Mouse (Mus musculus) hindbrain, embryonic 10.5 days (tissue): Measurements from ENCODE around the gene Gjb3. TPM values are rescaled to one million over a fixed set of nuclear protein-coding genes. Genes with fewer than 3 reads are reported as not detected.

Experiments used
- DNase-seq: peaks from one replicate; pipeline ENCODE4 v3.0.0-alpha.2; 2017; ENCODE audit warnings: low spot score
- H3K27ac ChIP-seq: fragments of 300-500 bp; sonication (generic); 2 replicates; pipeline ENCODE4 v1.5.1; 2016; ENCODE audit warnings: mild to moderate bottlenecking, moderate library complexity
- H3K27me3 ChIP-seq: fragments of 300-500 bp; sonication (generic); 2 replicates; pipeline ENCODE4 v1.6.1; 2016; ENCODE audit warnings: mild to moderate bottlenecking; ENCODE audit not compliant: poor library complexity, insufficient read depth, severe bottlenecking
- H3K36me3 ChIP-seq: fragments of 300-500 bp; sonication (generic); 2 replicates; pipeline ENCODE4 v1.6.1; 2016; ENCODE audit warnings: mild to moderate bottlenecking, moderate library complexity
- H3K4me1 ChIP-seq: fragments of 300-500 bp; sonication (generic); replicated peaks from 2 replicates; pipeline ENCODE4 v1.6.1; 2016; ENCODE audit warnings: mild to moderate bottlenecking
- H3K4me3 ChIP-seq: fragments of 300-500 bp; sonication (generic); 2 replicates; pipeline ENCODE4 v1.5.1; 2016; ENCODE audit warnings: mild to moderate bottlenecking, moderate library complexity
- H3K9me3 ChIP-seq: fragments of 300-500 bp; sonication (generic); 2 replicates; pipeline ENCODE4 v1.6.1; 2016; ENCODE audit warnings: mild to moderate bottlenecking, moderate library complexity
- WGBS: fragments of 180-500 bp; shearing (Covaris S2); methylation state at CpG from one replicate; pipeline ENCODE4 v1.1.7; 2016; 5-methylcytosine and 5-hydroxymethylcytosine counted together
- polyA plus RNA-seq: library from polyadenylated mRNA; unstranded; fragments of >200 nt; fragmentation: Nextera tagmentation; extraction: Ambion mirVana; gene quantifications from 2 replicates; pipeline ENCODE4 v1.2.1, GENCODE M21; 2016

The Gjb3 gene
- polyA plus RNA-seq, 1 experiment from 2014 or later: 2.2 TPM

DNA sequence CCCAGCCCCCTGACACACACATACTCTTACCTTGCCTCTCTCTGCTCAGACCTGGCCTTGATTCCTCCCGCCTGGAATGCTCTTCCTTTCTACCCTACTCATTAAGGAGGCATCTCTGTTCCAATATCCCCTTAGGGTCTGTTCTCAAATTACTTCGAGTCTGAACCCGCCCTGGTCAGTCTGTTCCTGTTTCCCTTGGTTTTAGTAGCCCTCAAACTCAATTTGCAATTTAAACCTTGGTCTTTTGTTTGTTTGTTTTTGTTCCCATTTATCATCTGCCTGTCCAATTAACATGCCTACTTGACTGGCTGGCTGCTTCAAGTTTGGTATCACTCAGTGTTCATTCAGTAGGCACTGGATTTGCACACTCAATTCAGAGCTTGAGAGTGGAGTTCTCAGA lies 1.6 kb downstream of the Gjb3 start:
- Histone ChIP-seq H3K36me3 (no peaks in the 10 kb centered on the region), H3K27me3 (peaks cover 84% of the 10 kb centered on the region), H3K4me3 (no peak overlapping the region), H3K9me3 (no peaks in the 10 kb centered on the region), H3K4me1 (peaks cover 54% of the 10 kb centered on the region), H3K27ac (no peak overlapping the region; the same call in 1 of the 2 replicates)
- 17% methylated on average over 3 of the region's 3 CpGs for WGBS
- DNase-seq: no peak

DNA sequence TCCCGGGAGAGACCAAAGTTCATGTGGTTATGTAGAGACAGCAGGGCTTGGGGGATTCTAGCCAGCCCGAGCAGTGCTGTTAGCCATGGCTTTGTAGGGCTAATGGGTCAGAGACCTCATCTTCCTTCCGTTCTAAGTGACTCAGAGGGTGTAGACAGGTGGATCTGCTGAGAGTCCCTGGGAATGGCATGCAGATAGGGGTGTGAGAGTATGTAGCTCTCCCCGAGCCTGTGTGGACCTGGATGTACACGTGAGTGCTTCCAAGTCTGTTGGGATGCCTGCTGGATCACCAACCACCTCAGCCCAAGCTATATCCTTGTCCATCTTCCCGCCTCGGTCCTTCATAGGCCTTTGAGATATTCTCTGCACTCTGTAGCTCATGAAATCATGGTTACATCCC lies 2.3 kb downstream of the Gjb3 start:
- H3K27ac ChIP-seq: no peak overlapping the region
- H3K4me1 ChIP-seq: peaks cover 47% of the 10 kb centered on the region
- H3K36me3 ChIP-seq: no peaks in the 10 kb centered on the region
- H3K9me3 ChIP-seq: no peaks in the 10 kb centered on the region
- H3K4me3 ChIP-seq: no peak overlapping the region
- no peak for DNase-seq
- peaks cover 84% of the 10 kb centered on the region for H3K27me3 ChIP-seq
- 66% methylated on average over 7 of the region's 7 CpGs for WGBS

- Histone ChIP-seq H3K36me3 (no peaks in the 10 kb centered on the region), H3K4me3 (no peak overlapping the region), H3K4me1 (peaks cover 42% of the 10 kb centered on the region), H3K27ac (no peak overlapping the region), H3K27me3 (peaks cover 80% of the 10 kb centered on the region), H3K9me3 (no peaks in the 10 kb centered on the region)
- WGBS: 80% methylated on average over 6 of the region's 6 CpGs
- no peak for DNase-seq
These were observed 2.9 kb downstream of the Gjb3 start for GRCm38 (mm10) chr4:127327749-127328148.

DNA sequence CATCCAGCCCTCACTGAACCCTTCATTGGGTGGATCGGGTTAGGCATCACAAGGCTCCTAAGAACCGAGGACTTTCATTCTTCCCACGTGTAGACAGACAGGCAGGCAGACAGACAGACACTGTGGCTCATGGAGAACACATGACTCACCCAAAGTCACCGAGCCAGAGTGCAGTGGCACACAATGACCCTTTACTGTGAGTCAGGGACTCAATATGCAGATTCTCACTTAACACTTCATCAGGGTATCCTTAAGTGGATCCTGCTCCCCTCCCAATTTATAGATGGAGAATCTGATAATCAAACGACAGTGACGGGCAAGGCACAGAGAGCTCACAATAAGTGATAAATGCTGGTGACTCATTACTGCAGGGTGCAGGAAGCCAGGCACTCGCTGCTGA lies 3.4 kb downstream of the Gjb3 start:
- peaks cover 37% of the 10 kb centered on the region for H3K4me1 ChIP-seq
- 70% methylated on average over 7 of the region's 7 CpGs for WGBS
- DNase-seq: no peak
- H3K9me3 ChIP-seq: no peaks in the 10 kb centered on the region
- H3K4me3 ChIP-seq: no peak overlapping the region
- no peak overlapping the region for H3K27ac ChIP-seq
- no peaks in the 10 kb centered on the region for H3K36me3 ChIP-seq
- H3K27me3 ChIP-seq: peaks cover 75% of the 10 kb centered on the region

DNA sequence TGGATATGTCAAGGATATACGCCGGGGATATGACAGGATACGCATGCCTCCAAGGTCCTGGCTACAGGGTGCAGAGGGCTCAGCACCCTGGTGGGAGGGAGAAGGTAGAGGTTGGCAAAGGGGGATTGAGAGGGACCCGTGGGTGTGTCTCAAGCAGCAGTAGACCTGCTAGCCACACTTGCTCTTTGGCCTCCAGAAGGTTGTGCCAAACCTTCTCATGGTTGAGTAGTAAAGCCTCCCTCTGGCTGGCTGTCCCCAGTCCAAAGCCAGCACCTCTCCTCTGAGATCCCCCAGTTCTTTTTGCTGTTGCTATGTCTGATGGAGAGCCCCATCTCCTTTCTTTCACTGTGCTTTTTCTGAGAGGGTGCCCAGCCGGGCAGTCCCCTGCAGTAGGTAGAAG lies 5.4 kb downstream of the Gjb3 start:
- peaks cover 18% of the 10 kb centered on the region for H3K4me1 ChIP-seq
- WGBS: 87% methylated on average over 5 of the region's 5 CpGs
- H3K27ac ChIP-seq: no peak overlapping the region
- H3K36me3 ChIP-seq: no peaks in the 10 kb centered on the region
- H3K4me3 ChIP-seq: no peak overlapping the region
- no peak for DNase-seq
- no peaks in the 10 kb centered on the region for H3K9me3 ChIP-seq
- H3K27me3 ChIP-seq: peaks cover 55% of the 10 kb centered on the region

GRCm38 (mm10) chr4:127324759-127325158 lies 5.9 kb downstream of the Gjb3 start:
- peaks cover 12% of the 10 kb centered on the region for H3K4me1 ChIP-seq
- no peak overlapping the region for H3K4me3 ChIP-seq
- peaks cover 50% of the 10 kb centered on the region for H3K27me3 ChIP-seq
- WGBS: 11% methylated on average over 6 of the region's 6 CpGs
- peak; percentile 86 for DNase-seq
- H3K9me3 ChIP-seq: no peaks in the 10 kb centered on the region
- H3K36me3 ChIP-seq: no peaks in the 10 kb centered on the region
- H3K27ac ChIP-seq: no peak overlapping the region

DNA sequence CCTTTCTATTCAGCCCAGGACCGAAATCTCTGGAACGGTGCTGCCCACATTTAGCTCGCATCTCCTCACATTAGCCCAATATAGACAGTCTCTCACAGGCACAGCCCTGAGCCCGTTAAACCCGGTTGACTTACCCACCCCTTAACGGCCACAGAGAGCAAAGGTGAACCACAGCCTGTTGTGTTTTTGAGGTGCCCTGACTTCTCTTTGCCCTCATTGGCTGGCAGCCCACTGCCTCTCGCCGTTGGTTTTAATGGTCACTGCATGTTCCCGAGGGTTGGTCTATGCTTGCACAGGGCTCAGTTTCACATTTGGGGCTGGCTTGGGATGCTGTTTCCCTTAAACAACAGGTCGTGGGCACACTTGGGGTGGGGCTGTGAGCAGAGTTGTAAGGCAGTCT lies 6.3 kb downstream of the Gjb3 start:
- no peak for DNase-seq
- Histone ChIP-seq H3K27me3 (peaks cover 46% of the 10 kb centered on the region), H3K4me3 (no peak overlapping the region), H3K4me1 (peaks cover 8% of the 10 kb centered on the region), H3K36me3 (no peaks in the 10 kb centered on the region), H3K27ac (no peak overlapping the region), H3K9me3 (no peaks in the 10 kb centered on the region)
- 81% methylated on average over 10 of the region's 10 CpGs for WGBS

DNA sequence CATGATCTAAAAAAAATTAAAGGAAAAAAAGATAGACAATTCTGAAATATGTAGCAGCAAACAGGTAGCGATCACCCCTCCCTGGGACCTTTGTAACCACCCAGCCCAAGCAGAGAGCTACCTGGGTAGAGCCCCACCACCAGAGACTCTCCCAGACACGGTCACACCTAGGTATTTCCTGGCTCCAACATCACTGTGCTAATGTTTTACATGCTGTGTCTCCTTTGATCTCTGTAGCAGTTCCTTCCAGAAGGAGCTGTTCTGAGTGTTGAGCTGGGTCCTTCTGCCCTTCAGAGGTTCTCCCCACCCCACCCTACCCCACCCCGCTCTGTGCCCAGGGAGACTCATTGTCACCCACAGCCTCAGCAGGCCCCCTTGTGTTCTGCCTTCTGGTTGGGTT lies 7.0 kb downstream of the Gjb3 start:
- Histone ChIP-seq H3K4me3 (no peak overlapping the region), H3K9me3 (no peaks in the 10 kb centered on the region), H3K4me1 (peaks cover 3% of the 10 kb centered on the region; the same call in 1 of the 2 replicates), H3K27ac (no peak overlapping the region), H3K27me3 (peaks cover 39% of the 10 kb centered on the region), H3K36me3 (no peaks in the 10 kb centered on the region)
- 83% methylated on average over 3 of the region's 3 CpGs for WGBS
- no peak for DNase-seq

DNA sequence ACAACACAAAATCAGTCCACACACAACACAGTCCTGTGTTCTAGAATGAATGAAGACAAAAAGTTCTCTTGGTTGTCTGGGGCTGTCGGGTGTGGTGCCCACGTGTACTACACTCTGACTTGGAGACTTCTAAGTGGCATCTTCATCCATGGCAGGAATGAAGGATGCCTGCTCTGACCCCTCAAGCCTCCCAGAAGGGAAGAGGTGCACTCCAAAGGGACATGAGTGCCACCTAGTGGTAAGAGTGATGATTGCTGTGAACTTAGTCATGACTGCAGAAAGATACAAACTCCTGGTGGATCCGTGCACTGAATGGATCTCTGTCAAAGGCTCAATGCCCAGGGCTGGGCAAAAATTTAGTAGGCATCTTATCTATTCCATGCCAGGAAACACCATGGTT lies 11.0 kb downstream of the Gjb3 start:
- H3K4me3 ChIP-seq: no peak overlapping the region
- WGBS: 11% methylated on average over 3 of the region's 3 CpGs

DNA sequence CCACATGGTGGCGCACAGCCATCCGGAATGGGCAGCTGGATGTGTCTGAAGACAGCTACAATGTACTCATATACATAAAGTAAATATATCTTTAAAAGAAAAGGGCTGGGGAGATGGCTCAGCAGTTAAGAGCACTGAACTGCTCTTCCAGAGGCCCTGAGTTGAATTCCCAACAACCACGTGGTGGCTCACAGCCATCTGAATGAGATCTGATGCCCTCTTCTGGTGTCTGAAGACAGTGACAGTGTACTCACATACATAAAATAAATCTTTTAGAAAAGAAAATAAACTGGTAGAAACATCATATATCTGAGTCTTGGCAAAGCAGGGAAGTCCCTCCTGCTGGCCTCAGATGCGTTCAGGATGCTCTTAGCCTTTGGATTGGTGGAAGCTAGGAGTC lies 13.5 kb downstream of the Gjb3 start:
- 58% methylated on average over 4 of the region's 4 CpGs for WGBS
- H3K4me3 ChIP-seq: no peak overlapping the region
- no peak overlapping the region for H3K27ac ChIP-seq
- H3K36me3 ChIP-seq: no peaks in the 10 kb centered on the region
- H3K9me3 ChIP-seq: no peaks in the 10 kb centered on the region
- no peak for DNase-seq
- peaks cover 41% of the 10 kb centered on the region for H3K27me3 ChIP-seq
- peaks cover 25% of the 10 kb centered on the region for H3K4me1 ChIP-seq

More for the DNA sequence above, 11.0 kb downstream of the Gjb3 start:
- Histone ChIP-seq H3K9me3 (no peaks in the 10 kb centered on the region), H3K27me3 (peaks cover 23% of the 10 kb centered on the region), H3K27ac (no peak overlapping the region), H3K36me3 (no peaks in the 10 kb centered on the region), H3K4me1 (0 out of 2 replicates have a peak, but pooled peaks cover 8% of the 10 kb centered on the region)
- DNase-seq: peak; percentile 62

GRCm38 (mm10) chr4:127315753-127316152 lies 14.9 kb downstream of the Gjb3 start:
- peaks cover 25% of the 10 kb centered on the region for H3K4me1 ChIP-seq
- peaks cover 55% of the 10 kb centered on the region for H3K27me3 ChIP-seq
- no peaks in the 10 kb centered on the region for H3K36me3 ChIP-seq
- no peak for DNase-seq
- no peak overlapping the region for H3K27ac ChIP-seq
- H3K4me3 ChIP-seq: no peak overlapping the region
- H3K9me3 ChIP-seq: no peaks in the 10 kb centered on the region
- 81% methylated on average over 8 of the region's 8 CpGs for WGBS

DNA sequence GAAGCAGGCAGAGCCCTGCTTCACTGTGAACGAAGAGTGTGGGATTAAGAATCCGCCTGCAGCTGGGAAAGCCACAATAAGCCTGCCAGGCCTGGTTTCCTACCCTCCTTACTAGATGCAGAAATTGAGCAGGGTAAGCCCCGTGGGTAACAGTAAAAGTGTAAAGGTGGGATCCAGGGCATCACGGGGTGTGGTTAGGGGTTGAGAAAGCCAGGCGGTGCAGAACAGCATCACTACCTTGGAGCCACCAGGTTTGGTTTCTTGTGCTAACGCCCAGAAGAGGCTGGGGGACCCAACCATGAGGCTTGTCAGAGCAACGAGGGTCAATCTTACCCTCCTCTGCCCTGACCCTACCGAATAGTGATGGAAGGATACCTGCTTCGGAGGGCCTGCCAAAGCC lies 16.1 kb downstream of the Gjb3 start:
- Histone ChIP-seq H3K27me3 (peaks cover 58% of the 10 kb centered on the region), H3K27ac (peak overlapping the region; percentile 72; the same call in 1 of the 2 replicates), H3K36me3 (no peaks in the 10 kb centered on the region), H3K4me1 (peaks cover 25% of the 10 kb centered on the region), H3K4me3 (peak overlapping the region; percentile 61; the same call in 1 of the 2 replicates), H3K9me3 (no peaks in the 10 kb centered on the region)
- 44% methylated on average over 9 of the region's 9 CpGs for WGBS
- DNase-seq: no peak

GRCm38 (mm10) chr4:127313861-127314260 lies 16.8 kb downstream of the Gjb3 start, which contains the start of gene Gja4:
Gja4 (minus strand) TSS chr4:127314039.
- DNase-seq: peak; percentile 76
- Histone ChIP-seq H3K9me3 (no peaks in the 10 kb centered on the region), H3K4me1 (peaks cover 25% of the 10 kb centered on the region), H3K4me3 (peak within 1 kb of the TSS; percentile 61), H3K36me3 (no peaks in the 10 kb centered on the region), H3K27ac (peak within 1 kb of the TSS; percentile 72), H3K27me3 (peaks cover 58% of the 10 kb centered on the region)
- under 1% methylated on average over 25 of the region's 25 CpGs for WGBS

DNA sequence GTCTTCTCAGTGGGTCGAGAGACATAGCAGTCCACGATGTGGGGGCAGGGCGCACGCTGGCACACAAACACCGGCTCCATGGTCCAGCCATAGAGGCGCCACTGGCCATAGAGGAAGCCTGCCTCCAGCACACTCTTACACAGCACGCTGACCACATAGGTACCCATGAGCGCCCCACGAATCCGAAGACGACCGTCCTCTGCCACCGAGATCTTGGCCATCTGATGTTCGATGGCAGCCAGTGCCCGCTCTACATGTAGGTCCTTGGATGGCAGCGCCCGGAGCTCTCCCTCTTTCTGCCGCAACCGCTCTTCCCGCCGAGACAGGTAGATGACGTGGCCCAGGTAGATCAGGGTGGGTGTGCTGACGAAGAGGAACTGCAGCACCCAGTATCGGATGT lies 18.3 kb downstream of the Gjb3 start:
- Histone ChIP-seq H3K27me3 (peaks cover 58% of the 10 kb centered on the region), H3K36me3 (no peaks in the 10 kb centered on the region), H3K9me3 (no peaks in the 10 kb centered on the region), H3K27ac (no peak overlapping the region), H3K4me3 (peak overlapping the region; percentile 61; the same call in 1 of the 2 replicates), H3K4me1 (peaks cover 25% of the 10 kb centered on the region)
- DNase-seq: no peak
- WGBS: 58% methylated on average over 24 of the region's 24 CpGs
